Mouse (Mus musculus) embryonic fibroblast, embryonic 13.5 days (primary cell): ENCODE results near the gene Nacc2. TPM values are rescaled to one million over a fixed set of nuclear protein-coding genes. Genes with fewer than 3 reads are reported as not detected.
A peak's percentile ranks its signal among the peaks of the same experiment; 100 is the strongest.

Source experiments
- H3K27ac ChIP-seq: 2 replicates; pipeline ENCODE4 v1.5.1; 2012; ENCODE audit warnings: low read length, control low read depth, inconsistent platforms; ENCODE audit not compliant: insufficient read depth
- H3K4me1 ChIP-seq: 2 replicates; pipeline ENCODE4 v1.6.1; 2011; ENCODE audit warnings: low read length; ENCODE audit not compliant: control insufficient read depth, insufficient read depth
- H3K4me3 ChIP-seq: 2 replicates; pipeline ENCODE4 v1.5.1; 2011; ENCODE audit warnings: mild to moderate bottlenecking, control low read depth, low read length; ENCODE audit not compliant: insufficient read depth
- CTCF ChIP-seq: IDR thresholded peaks from 2 replicates; pipeline ENCODE4 v1.5.1; 2011; ENCODE audit warnings: mild to moderate bottlenecking, control low read depth, low read length, moderate library complexity, borderline replicate concordance; ENCODE audit not compliant: insufficient read depth
- POLR2A ChIP-seq: IDR thresholded peaks from 2 replicates; pipeline ENCODE4 v1.6.1; 2011; ENCODE audit warnings: low read depth, mild to moderate bottlenecking, control low read depth, low read length, moderate library complexity
- polyA plus RNA-seq: library from polyadenylated mRNA; stranded (reverse); fragments of >200 nt; gene quantifications from 2 replicates; pipeline ENCODE4 v1.2.4, GENCODE M21; 2011; ENCODE audit warnings: low read depth; ENCODE audit not compliant: missing spikeins, insufficient read length

Gene Nacc2
- polyA plus RNA-seq, 1 experiment: 21.1 TPM

- no peak overlapping the region for H3K27ac ChIP-seq
- no peak overlapping the region for H3K4me3 ChIP-seq
- TF ChIP-seq POLR2A (no peak), CTCF (no peak)
- no peaks in the 10 kb centered on the region for H3K4me1 ChIP-seq
Observed at GRCm38 (mm10) chr2:26042603-26043002, 80.4 kb downstream of the Nacc2 start.

GRCm38 (mm10) chr2:26041163-26041810, 81.7 kb downstream of the Nacc2 start:
- H3K4me3 ChIP-seq: no peak overlapping the region
- TF ChIP-seq CTCF (no peak), POLR2A (no peak)
- H3K27ac ChIP-seq: no peak overlapping the region
- no peaks in the 10 kb centered on the region for H3K4me1 ChIP-seq

- H3K27ac ChIP-seq: no peak overlapping the region
- H3K4me1 ChIP-seq: no peaks in the 10 kb centered on the region
- TF ChIP-seq CTCF (no peak), POLR2A (no peak)
- no peak overlapping the region for H3K4me3 ChIP-seq
Observed at GRCm38 (mm10) chr2:26039951-26040350, 83.1 kb downstream of the Nacc2 start.

- Histone ChIP-seq H3K27ac (no peak overlapping the region), H3K4me1 (no peaks in the 10 kb centered on the region), H3K4me3 (no peak overlapping the region)
- no peak for TF ChIP-seq POLR2A
- TF ChIP-seq CTCF: no peak
Observed at GRCm38 (mm10) chr2:26037386-26037785, 85.6 kb downstream of the Nacc2 start.

DNA sequence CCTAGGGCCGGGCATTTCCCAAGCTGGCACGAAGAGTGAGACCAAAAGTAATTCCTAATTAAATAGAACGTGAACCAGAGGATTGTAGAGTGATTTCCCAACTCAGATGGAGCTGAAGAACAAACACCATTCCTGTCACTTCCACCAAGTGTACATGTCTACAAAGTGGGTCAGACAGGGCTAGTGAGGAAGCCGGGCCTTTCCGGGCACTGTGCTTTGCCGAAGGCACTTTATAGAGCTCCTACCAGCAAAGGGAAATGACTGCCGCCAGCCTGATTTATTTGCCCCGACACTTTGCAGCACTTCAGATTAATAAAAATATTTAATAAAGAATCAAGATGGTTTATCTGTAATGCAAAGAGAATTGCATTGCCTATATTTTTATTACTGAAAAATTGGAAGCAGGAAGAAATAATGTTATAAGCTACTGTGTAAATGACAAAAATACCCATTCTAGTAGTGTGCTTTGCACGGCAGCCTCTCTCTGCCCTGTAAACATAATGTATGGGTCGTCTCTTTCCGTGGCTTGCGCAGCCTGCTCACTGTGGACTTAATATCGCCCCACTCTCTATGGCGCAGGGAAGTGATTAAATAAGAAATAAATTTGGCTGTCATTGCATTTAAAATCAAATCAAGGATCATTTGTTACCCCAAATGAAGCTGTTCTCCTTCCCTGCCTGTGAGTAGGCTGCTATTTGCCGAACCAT, 88.5 kb downstream of the Nacc2 start:
- TF ChIP-seq CTCF (no peak), POLR2A (no peak)
- no peaks in the 10 kb centered on the region for H3K4me1 ChIP-seq
- H3K27ac ChIP-seq: no peak overlapping the region
- H3K4me3 ChIP-seq: no peak overlapping the region

- no peaks in the 10 kb centered on the region for H3K4me1 ChIP-seq
- H3K27ac ChIP-seq: no peak overlapping the region
- peak; percentile 36; the same call in 1 of the 2 replicates for TF ChIP-seq CTCF
- no peak for TF ChIP-seq POLR2A
- no peak overlapping the region for H3K4me3 ChIP-seq
Observed at GRCm38 (mm10) chr2:26030288-26030687, 92.7 kb downstream of the Nacc2 start.

DNA sequence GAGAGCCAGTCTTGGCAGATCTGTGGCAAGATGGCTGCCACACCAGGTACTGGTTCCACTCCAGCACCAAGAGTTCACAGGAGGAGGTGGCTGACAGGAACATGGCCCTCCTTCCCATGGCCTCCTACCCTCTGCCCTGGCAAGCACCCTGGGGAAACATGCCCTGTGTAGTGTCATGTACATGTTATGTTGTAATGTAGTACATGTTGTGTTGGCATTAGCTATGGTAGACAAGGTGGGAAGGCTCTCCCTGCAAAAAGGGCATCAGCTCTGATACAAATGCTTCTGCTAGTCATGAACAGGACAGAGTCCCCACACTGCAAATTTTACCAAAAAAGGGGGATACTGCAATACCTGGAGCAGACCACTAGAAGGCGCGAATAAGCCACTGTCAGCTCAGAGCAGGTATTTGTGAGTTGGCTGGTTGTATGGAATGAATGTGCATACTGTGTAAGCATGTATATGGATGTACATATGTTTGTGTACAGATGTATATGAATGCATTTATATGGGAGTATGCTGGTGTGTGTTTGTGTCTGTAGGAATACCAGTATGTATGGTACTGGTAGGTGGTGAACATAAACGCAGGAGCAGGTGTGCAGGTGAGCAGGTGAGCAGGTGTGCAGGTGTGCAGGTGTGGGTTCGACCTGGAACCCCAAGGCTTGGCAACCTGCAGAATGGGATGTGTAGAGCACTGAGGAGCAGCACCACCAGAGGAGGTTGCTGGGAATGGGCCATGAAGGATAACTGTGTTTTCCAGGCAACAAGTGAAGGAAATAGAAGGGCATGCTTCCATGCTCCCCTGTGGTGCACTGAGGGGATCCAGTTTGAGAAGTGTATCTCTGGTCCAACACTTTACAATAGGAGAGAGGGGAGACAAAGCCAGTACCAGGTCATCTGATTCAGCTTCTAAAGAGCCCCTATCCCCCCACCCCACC, 98.6 kb downstream of the Nacc2 start:
- H3K27ac ChIP-seq: no peak overlapping the region
- peaks cover 9% of the 10 kb centered on the region for H3K4me1 ChIP-seq
- no peak overlapping the region for H3K4me3 ChIP-seq
- TF ChIP-seq POLR2A: no peak
- peak; percentile 47; the same call in 1 of the 2 replicates for TF ChIP-seq CTCF

DNA sequence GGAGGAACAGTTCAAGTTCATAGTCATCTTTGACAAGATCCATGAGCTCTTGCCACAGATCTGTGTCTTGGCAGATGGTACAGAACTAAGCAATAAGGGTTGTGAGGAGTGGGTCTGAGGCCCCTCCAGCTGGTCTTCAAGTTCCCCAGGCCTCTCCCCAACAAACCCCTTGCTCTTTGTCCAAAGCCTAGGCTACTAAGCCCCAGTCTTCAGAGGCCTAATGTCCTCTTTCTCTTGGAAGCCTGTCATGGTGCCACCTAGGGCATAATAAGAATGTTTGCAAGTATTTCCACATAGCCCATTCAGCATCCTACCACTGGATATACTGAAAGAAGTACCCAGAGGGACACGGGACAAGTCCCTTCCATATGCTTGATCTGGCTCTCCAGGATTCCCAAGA, 100.4 kb downstream of the Nacc2 start:
- Histone ChIP-seq H3K4me1 (peaks cover 9% of the 10 kb centered on the region), H3K4me3 (no peak overlapping the region), H3K27ac (no peak overlapping the region)
- TF ChIP-seq POLR2A: no peak
- no peak for TF ChIP-seq CTCF

DNA sequence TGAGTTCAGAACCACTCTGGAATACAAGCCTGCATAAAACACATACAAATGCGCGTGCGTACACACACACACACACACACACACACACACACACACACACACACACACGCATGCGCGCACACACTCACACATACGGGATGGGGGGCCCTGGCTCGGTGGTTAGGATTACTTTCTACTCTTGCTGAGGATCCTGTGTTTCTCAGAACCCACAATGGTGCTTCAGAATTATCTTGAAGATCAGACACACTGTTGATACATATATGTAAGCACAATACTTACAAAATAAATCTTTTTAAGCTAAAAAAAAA, 100.8 kb downstream of the Nacc2 start:
- peaks cover 12% of the 10 kb centered on the region for H3K4me1 ChIP-seq
- TF ChIP-seq CTCF (no peak), POLR2A (no peak)
- H3K27ac ChIP-seq: no peak overlapping the region

More for the DNA sequence above, 100.8 kb downstream of the Nacc2 start:
- no peak overlapping the region for H3K4me3 ChIP-seq
